21 mouse cellular contexts compared by ENCODE assay signal in the genomic region with DNA sequence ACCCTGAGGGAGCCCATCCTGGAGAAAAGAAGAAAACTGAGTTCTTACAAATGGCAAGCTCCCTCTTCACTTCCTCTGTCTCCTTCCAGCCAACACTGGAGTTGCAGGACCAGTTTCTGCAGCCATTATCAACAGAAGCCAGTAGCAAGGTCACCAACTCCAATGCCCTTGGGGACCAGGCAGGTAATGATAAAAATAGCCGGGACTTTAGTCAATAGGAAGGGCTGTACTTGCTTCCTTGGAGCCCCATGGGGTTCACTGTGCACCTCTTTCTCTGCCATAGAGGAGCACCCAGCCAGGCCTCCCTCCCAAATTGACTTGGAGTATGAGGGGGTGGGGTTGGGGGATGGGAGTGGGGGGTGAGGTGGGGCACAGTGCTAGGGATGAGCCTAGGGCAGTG.
DNase-seq lines count a peak whose midpoint lies in the region; ATAC-seq and TF ChIP-seq lines count a peak whose summit lies in the region.
"Had no signal": no experiment of that assay in that cellular context is flagged by ENCODE, and none has a peak within 500 bp of the region (broad histone marks: within the 10 kb centered on the region; RNA-seq: fewer than 3 reads in every experiment).

No protein-coding gene starts in this region.

- TF ChIP-seq CTCF in intestine, postnatal 0 days (IDR thresholded peaks at IDR 0.05; ENCODE audit: low read depth), result no peak
- no peak for TF ChIP-seq CTCF in ES-Bruce4 (IDR thresholded peaks at IDR 0.05; ENCODE audit: low read depth, low read length)

- H3K9ac ChIP-seq in intestine, embryonic 15.5 days, result no peak overlapping the region
- no peak overlapping the region for H3K9ac ChIP-seq in intestine, postnatal 0 days (ENCODE audit: low read depth, low read length)
- H3K9ac ChIP-seq in ES-Bruce4 (ENCODE audit: low read depth, poor library complexity, severe bottlenecking), result no peak overlapping the region
- no peak overlapping the region for H3K9ac ChIP-seq in intestine, embryonic 16.5 days (ENCODE audit: low read depth, low read length)
- H3K9ac ChIP-seq: forebrain, embryonic 13.5 days; liver, postnatal 0 days; midbrain, embryonic 13.5 days had no signal

- TF ChIP-seq EP300 in ES-Bruce4 (IDR thresholded peaks at IDR 0.05; ENCODE audit: insufficient read depth, low read depth, low read length), result no peak

- ATAC-seq in intestine, embryonic 15.5 days, result peak; percentile 49
- ATAC-seq in intestine, postnatal 0 days, result no peak
- ATAC-seq in intestine, embryonic 16.5 days, result peak; percentile 70
- ATAC-seq: liver, postnatal 0 days had no signal

- no peaks in the 10 kb centered on the region for H3K36me3 ChIP-seq in intestine, embryonic 15.5 days
- no peaks in the 10 kb centered on the region for H3K36me3 ChIP-seq in intestine, postnatal 0 days (ENCODE audit: control insufficient read depth, insufficient read depth)
- no peaks in the 10 kb centered on the region for H3K36me3 ChIP-seq in ES-Bruce4 (ENCODE audit: control insufficient read depth, insufficient read depth, low read length, poor library complexity, severe bottlenecking)
- H3K36me3 ChIP-seq in intestine, embryonic 16.5 days (ENCODE audit: control insufficient read depth, insufficient read depth, low read length), result no peaks in the 10 kb centered on the region
- H3K36me3 ChIP-seq: limb, embryonic 10.5 days; midbrain, embryonic 13.5 days had no signal

- no peak overlapping the region for H3K4me2 ChIP-seq in intestine, embryonic 15.5 days (replicated peaks)
- no peak overlapping the region for H3K4me2 ChIP-seq in intestine, postnatal 0 days (replicated peaks; ENCODE audit: low read depth)
- no peak overlapping the region for H3K4me2 ChIP-seq in intestine, embryonic 16.5 days (ENCODE audit: low read depth, low read length)
- H3K4me2 ChIP-seq: heart, embryonic 11.5 days had no signal

- DNase-seq in kidney, postnatal 36 days, result peak; percentile 12 to 43
- no peak for DNase-seq in frontal cortex, adult 2 months (ENCODE audit: extremely low spot score in 1 of 2, low spot score in 1 of 2)
- no peak for DNase-seq in right cerebral cortex, postnatal 36 days (ENCODE audit: low spot score in 2 of 2)
- no peak for DNase-seq in urinary bladder, postnatal 10 days (ENCODE audit: low spot score)
- DNase-seq: adrenal gland, adult 2 months; cerebellum, adult 9-10 months; heart, postnatal 4 days; liver, postnatal 0 days; lung, postnatal 10 days; thymus, adult 18-20 months had no signal

- no peak for TF ChIP-seq POLR2A in ES-Bruce4 (IDR thresholded peaks at IDR 0.05; ENCODE audit: insufficient read depth, low read length)

- H3K9me3 ChIP-seq in intestine, embryonic 15.5 days, result no peaks in the 10 kb centered on the region
- H3K9me3 ChIP-seq in intestine, postnatal 0 days (ENCODE audit: control insufficient read depth), result no peaks in the 10 kb centered on the region
- no peaks in the 10 kb centered on the region for H3K9me3 ChIP-seq in ES-Bruce4 (replicated peaks; ENCODE audit: control insufficient read depth, insufficient read depth, low read length, poor library complexity, severe bottlenecking)
- no peaks in the 10 kb centered on the region for H3K9me3 ChIP-seq in intestine, embryonic 16.5 days (ENCODE audit: control insufficient read depth, low read length)
- H3K9me3 ChIP-seq: forebrain, embryonic 13.5 days; limb, embryonic 10.5 days; midbrain, embryonic 13.5 days had no signal

- WGBS in intestine, embryonic 15.5 days, result 67% methylated on average over 1 of the region's 1 CpGs
- WGBS in intestine, postnatal 0 days, result 42% methylated on average over 1 of the region's 1 CpGs
- 65% methylated on average over 1 of the region's 1 CpGs for WGBS in intestine, embryonic 16.5 days

- H3K27me3 ChIP-seq in intestine, embryonic 15.5 days (replicated peaks), result no peaks in the 10 kb centered on the region
- no peaks in the 10 kb centered on the region for H3K27me3 ChIP-seq in intestine, postnatal 0 days (replicated peaks; ENCODE audit: control insufficient read depth, insufficient read depth, low read length)
- no peaks in the 10 kb centered on the region for H3K27me3 ChIP-seq in ES-Bruce4 (ENCODE audit: control insufficient read depth, insufficient read depth, low read length, poor library complexity, severe bottlenecking)
- H3K27me3 ChIP-seq in intestine, embryonic 16.5 days (replicated peaks; ENCODE audit: control insufficient read depth, insufficient read depth, low read length), result no peaks in the 10 kb centered on the region
- H3K27me3 ChIP-seq: forebrain, embryonic 13.5 days; midbrain, embryonic 13.5 days had no signal

- no peaks in the 10 kb centered on the region for H3K4me1 ChIP-seq in intestine, embryonic 15.5 days (replicated peaks)
- no peaks in the 10 kb centered on the region for H3K4me1 ChIP-seq in intestine, postnatal 0 days (replicated peaks; ENCODE audit: control insufficient read depth, insufficient read depth, low read length)
- H3K4me1 ChIP-seq in ES-Bruce4 (ENCODE audit: control insufficient read depth, insufficient read depth, low read length), result peaks cover 9% of the 10 kb centered on the region
- peaks cover 8% of the 10 kb centered on the region; the same call in 1 of the 2 replicates for H3K4me1 ChIP-seq in intestine, embryonic 16.5 days (ENCODE audit: control insufficient read depth, insufficient read depth, low read length)

- H3K4me3 ChIP-seq in intestine, embryonic 15.5 days (replicated peaks), result no peak overlapping the region
- H3K4me3 ChIP-seq in intestine, postnatal 0 days (ENCODE audit: low read depth, low read length), result no peak overlapping the region
- H3K4me3 ChIP-seq in ES-Bruce4 (ENCODE audit: low read depth, low read length), result no peak overlapping the region
- H3K4me3 ChIP-seq in intestine, embryonic 16.5 days (ENCODE audit: low read length), result no peak overlapping the region
- H3K4me3 ChIP-seq: erythroblast, embryonic 14.5 days; forebrain, embryonic 13.5 days; left cerebral cortex, adult 2 months; limb, embryonic 10.5 days; myocyte had no signal

- H3K27ac ChIP-seq in intestine, embryonic 15.5 days, result no peak overlapping the region
- H3K27ac ChIP-seq in intestine, postnatal 0 days (ENCODE audit: low read depth, low read length), result no peak overlapping the region
- peak overlapping the region; percentile 1 for H3K27ac ChIP-seq in ES-Bruce4 (ENCODE audit: insufficient read depth, low read length)
- no peak overlapping the region; the same call in 1 of the 2 replicates for H3K27ac ChIP-seq in intestine, embryonic 16.5 days (ENCODE audit: low read length)
- H3K27ac ChIP-seq: forebrain, embryonic 13.5 days; limb, embryonic 10.5 days; midbrain, embryonic 13.5 days had no signal

Comparison
In these comparisons a context has a peak if more than half of its experiments do, and no peak if none do; other contexts are left out.
1. DNase-seq: peak in kidney, postnatal 36 days (2 of 2); none in frontal cortex, adult 2 months (0 of 2), right cerebral cortex, postnatal 36 days (0 of 2) and urinary bladder, postnatal 10 days (single experiment).